Mouse (Mus musculus) liver, embryonic 13.5 days (tissue): ENCODE results near the gene Svs1. TPM values are rescaled to one million over a fixed set of nuclear protein-coding genes. Genes with fewer than 3 reads are reported as not detected.
A peak's percentile ranks its signal among the peaks of the same experiment; 100 is the strongest.

ENCODE experiments used
- ATAC-seq: fragments of 200-750 bp; cut with Nextera tagmentation; 2 replicates; pipeline ENCODE4 v1.8.0; 2017; ENCODE audit warnings: low read depth, mild to moderate bottlenecking, moderate number of reproducible peaks, moderate library complexity
- DNase-seq: peaks from one replicate; pipeline ENCODE4 v3.0.0; 2022
- H3K27ac ChIP-seq: fragments of 300-500 bp; sonication (generic); 2 replicates; pipeline ENCODE4 v1.5.1; 2015; ENCODE audit warnings: moderate library complexity, mild to moderate bottlenecking, inconsistent platforms
- H3K27me3 ChIP-seq: fragments of 300-500 bp; sonication (generic); 2 replicates; pipeline ENCODE4 v1.6.1; 2015; ENCODE audit warnings: mild to moderate bottlenecking, inconsistent platforms
- H3K36me3 ChIP-seq: fragments of 300-500 bp; sonication (generic); 2 replicates; pipeline ENCODE4 v1.6.1; 2015; ENCODE audit warnings: mild to moderate bottlenecking, inconsistent platforms
- H3K4me1 ChIP-seq: fragments of 300-500 bp; sonication (generic); replicated peaks from 2 replicates; pipeline ENCODE4 v1.6.1; 2015; ENCODE audit warnings: inconsistent platforms
- H3K4me2 ChIP-seq: fragments of 300-500 bp; sonication (generic); 2 replicates; pipeline ENCODE4 v1.6.1; 2015; ENCODE audit warnings: inconsistent platforms, mild to moderate bottlenecking, moderate library complexity
- H3K4me3 ChIP-seq: fragments of 300-500 bp; sonication (generic); replicated peaks from 2 replicates; pipeline ENCODE4 v1.5.1; 2015; ENCODE audit warnings: mild to moderate bottlenecking, inconsistent platforms
- H3K9ac ChIP-seq: fragments of 300-500 bp; sonication (generic); 2 replicates; pipeline ENCODE4 v1.6.1; 2015; ENCODE audit warnings: mild to moderate bottlenecking, inconsistent platforms
- H3K9me3 ChIP-seq: fragments of 300-500 bp; sonication (generic); replicated peaks from 2 replicates; pipeline ENCODE4 v1.6.1; 2016; ENCODE audit warnings: inconsistent platforms
- WGBS: fragments of 180-500 bp; shearing (Covaris S2); methylation state at CpG from one replicate; pipeline ENCODE4 v1.1.7; 2015; ENCODE audit not compliant: insufficient replicate concordance; 5-methylcytosine and 5-hydroxymethylcytosine counted together
- polyA plus RNA-seq: library from polyadenylated mRNA; unstranded; fragments of >200 nt; fragmentation: Nextera tagmentation; extraction: Ambion mirVana; gene quantifications from 2 replicates; pipeline ENCODE4 v1.2.1, GENCODE M21; 2015

The Svs1 gene
- polyA plus RNA-seq, 1 experiment from 2014 or later, result not detected

DNA sequence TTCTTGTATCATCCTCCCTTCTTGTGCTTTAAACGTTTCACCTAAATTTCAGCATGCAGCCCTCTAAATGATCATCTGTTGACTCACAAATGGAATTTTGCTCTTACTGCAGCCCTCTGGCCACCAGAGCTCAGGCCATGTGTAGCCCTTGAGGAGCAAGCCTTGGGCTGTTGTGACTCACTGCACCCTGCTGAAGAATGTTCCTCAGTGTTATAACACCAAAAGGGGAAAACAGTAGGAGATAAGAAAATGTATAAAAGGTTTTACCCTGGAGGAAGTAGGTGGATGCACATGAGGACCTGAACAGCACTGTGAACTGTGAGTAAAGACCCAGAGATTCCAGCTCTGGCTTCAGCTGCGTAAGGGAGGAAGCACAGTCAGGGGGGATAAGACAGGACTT lies 12.0 kb upstream of the Svs1 start, which contains the start of gene Doxl2:
TSS of gene Doxl2 (plus strand) at position 301 of the 400 bp plus-strand sequence.
- no peak for ATAC-seq
- Histone ChIP-seq H3K27me3 (no peaks in the 10 kb centered on the region), H3K27ac (no peak within 1 kb of the TSS), H3K4me1 (no peaks in the 10 kb centered on the region), H3K36me3 (no peaks in the 10 kb centered on the region), H3K4me3 (no peak within 1 kb of the TSS), H3K9me3 (no peaks in the 10 kb centered on the region), H3K4me2 (no peak within 1 kb of the TSS), H3K9ac (no peak within 1 kb of the TSS)
- no peak for DNase-seq
- WGBS, result 66% methylated on average over 2 of the region's 2 CpGs

DNA sequence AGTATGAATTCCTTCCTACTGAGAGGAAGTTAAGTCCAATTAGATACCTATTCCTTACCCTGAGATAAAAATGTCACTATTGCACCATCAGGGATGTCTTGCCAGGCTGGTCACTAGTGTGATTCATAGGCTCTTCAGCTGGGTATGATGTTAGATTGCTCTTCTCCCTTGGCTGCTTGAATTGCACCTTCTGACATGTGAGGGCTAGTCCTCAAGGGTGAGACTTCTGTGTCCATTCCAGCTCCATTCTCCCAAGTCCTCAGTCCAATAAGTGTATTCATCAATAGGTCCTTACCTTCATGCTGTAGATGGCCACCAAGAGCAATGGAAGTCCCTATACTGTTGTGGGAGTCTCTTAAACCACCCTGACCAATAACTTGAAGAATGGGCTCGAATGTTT lies 7.0 kb upstream of the Svs1 start:
- no peaks in the 10 kb centered on the region for H3K4me1 ChIP-seq
- no peaks in the 10 kb centered on the region for H3K9me3 ChIP-seq
- DNase-seq, result no peak
- H3K36me3 ChIP-seq, result no peaks in the 10 kb centered on the region
- WGBS, result 28% methylated on average over 1 of the region's 1 CpGs
- no peak overlapping the region for H3K4me3 ChIP-seq
- H3K27me3 ChIP-seq, result no peaks in the 10 kb centered on the region
- H3K4me2 ChIP-seq, result no peak overlapping the region
- H3K27ac ChIP-seq, result no peak overlapping the region
- no peak overlapping the region for H3K9ac ChIP-seq
- no peak for ATAC-seq

- Histone ChIP-seq H3K4me3 (no peak overlapping the region), H3K9me3 (no peaks in the 10 kb centered on the region), H3K27ac (no peak overlapping the region), H3K4me1 (no peaks in the 10 kb centered on the region), H3K36me3 (no peaks in the 10 kb centered on the region), H3K27me3 (no peaks in the 10 kb centered on the region), H3K4me2 (no peak overlapping the region), H3K9ac (no peak overlapping the region)
- ATAC-seq, result no peak
- DNase-seq, result no peak
- WGBS, result 39% methylated on average over 3 of the region's 3 CpGs
Measured at GRCm38 (mm10) chr6:48982305-48982704, 4.4 kb upstream of the Svs1 start.

- Histone ChIP-seq H3K9me3 (no peaks in the 10 kb centered on the region), H3K4me3 (no peak overlapping the region), H3K36me3 (no peaks in the 10 kb centered on the region), H3K4me1 (no peaks in the 10 kb centered on the region), H3K27ac (no peak overlapping the region), H3K9ac (no peak overlapping the region), H3K4me2 (no peak overlapping the region), H3K27me3 (no peaks in the 10 kb centered on the region)
- no peak for DNase-seq
- WGBS, result 64% methylated on average over 5 of the region's 5 CpGs
- ATAC-seq, result no peak
Measured at GRCm38 (mm10) chr6:48989971-48990370, 3.3 kb downstream of the Svs1 start.

DNA sequence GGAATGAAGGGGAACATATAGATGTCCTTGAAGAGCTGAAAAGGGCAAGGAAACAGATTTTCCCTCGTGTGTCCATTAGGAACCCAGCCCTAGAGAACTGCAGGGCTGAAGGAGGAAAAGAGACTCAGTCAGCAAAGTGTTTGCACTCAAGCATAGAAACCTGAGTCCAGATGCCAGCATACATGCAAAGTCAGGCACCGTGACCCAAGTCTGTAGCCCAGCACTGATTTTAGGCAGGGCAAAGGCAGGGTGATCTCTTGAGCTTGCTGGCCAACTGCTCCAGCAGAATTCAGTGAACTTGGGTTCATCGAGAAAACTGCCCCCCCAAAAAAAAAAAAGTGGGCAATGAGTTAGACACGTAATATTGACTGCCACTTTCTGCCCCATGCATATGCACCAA lies 5.3 kb downstream of the Svs1 start:
- no peaks in the 10 kb centered on the region for H3K4me1 ChIP-seq
- no peaks in the 10 kb centered on the region for H3K9me3 ChIP-seq
- no peak overlapping the region for H3K9ac ChIP-seq
- H3K4me2 ChIP-seq, result no peak overlapping the region
- no peak overlapping the region for H3K27ac ChIP-seq
- ATAC-seq, result no peak
- no peak for DNase-seq
- H3K27me3 ChIP-seq, result no peaks in the 10 kb centered on the region
- H3K36me3 ChIP-seq, result no peaks in the 10 kb centered on the region
- no peak overlapping the region for H3K4me3 ChIP-seq
- 54% methylated on average over 4 of the region's 4 CpGs for WGBS

- DNase-seq (no peak), ATAC-seq (no peak)
- H3K9ac ChIP-seq, result no peak overlapping the region
- 54% methylated on average over 6 of the region's 6 CpGs for WGBS
- H3K36me3 ChIP-seq, result no peaks in the 10 kb centered on the region
- no peaks in the 10 kb centered on the region for H3K27me3 ChIP-seq
- H3K27ac ChIP-seq, result no peak overlapping the region
- H3K9me3 ChIP-seq, result no peaks in the 10 kb centered on the region
- H3K4me3 ChIP-seq, result no peak overlapping the region
- H3K4me2 ChIP-seq, result no peak overlapping the region
- no peaks in the 10 kb centered on the region for H3K4me1 ChIP-seq
Measured at GRCm38 (mm10) chr6:48998186-48998585, 11.5 kb downstream of the Svs1 start.

- H3K4me3 ChIP-seq, result no peak overlapping the region
- DNase-seq, result no peak
- no peak overlapping the region for H3K9ac ChIP-seq
Measured at GRCm38 (mm10) chr6:48998796-48999195, 12.1 kb downstream of the Svs1 start.

GRCm38 (mm10) chr6:49003381-49003780 lies 16.7 kb downstream of the Svs1 start:
- no peak for DNase-seq
- H3K4me2 ChIP-seq, result no peak overlapping the region
- H3K9ac ChIP-seq, result no peak overlapping the region
- no peak overlapping the region for H3K4me3 ChIP-seq
- WGBS, result 48% methylated on average over 4 of the region's 4 CpGs
- no peak overlapping the region for H3K27ac ChIP-seq
- no peaks in the 10 kb centered on the region for H3K27me3 ChIP-seq
- H3K4me1 ChIP-seq, result peaks cover under 1% of the 10 kb centered on the region; the same call in 1 of the 2 replicates
- H3K36me3 ChIP-seq, result no peaks in the 10 kb centered on the region
- no peak for ATAC-seq
- no peaks in the 10 kb centered on the region for H3K9me3 ChIP-seq

More at GRCm38 (mm10) chr6:48998796-48999195, 12.1 kb downstream of the Svs1 start:
- 62% methylated on average over 4 of the region's 4 CpGs for WGBS
- H3K4me2 ChIP-seq, result no peak overlapping the region
- H3K36me3 ChIP-seq, result no peaks in the 10 kb centered on the region
- H3K9me3 ChIP-seq, result no peaks in the 10 kb centered on the region
- ATAC-seq, result no peak
- no peaks in the 10 kb centered on the region for H3K27me3 ChIP-seq
- no peak overlapping the region for H3K27ac ChIP-seq
- H3K4me1 ChIP-seq, result no peaks in the 10 kb centered on the region

DNA sequence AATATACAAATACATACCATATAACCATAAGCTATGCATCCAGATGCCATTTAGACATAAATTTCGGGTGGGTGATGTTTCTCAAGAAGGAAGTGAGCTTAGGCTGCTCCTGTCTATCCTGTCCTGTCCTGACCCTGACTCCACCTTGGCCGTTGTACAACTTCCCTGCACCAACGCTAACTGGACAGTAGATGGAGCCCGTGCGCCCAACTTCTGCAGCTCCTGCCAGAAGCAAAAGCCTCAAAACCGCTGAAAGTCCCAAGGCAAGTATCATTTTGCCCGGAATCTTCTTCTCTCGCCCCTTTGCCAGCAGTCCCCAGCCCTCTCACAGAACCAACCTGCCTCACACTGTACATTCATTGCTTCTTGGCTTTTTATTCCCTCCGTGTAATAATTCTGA lies 21.3 kb downstream of the Svs1 start:
- peak overlapping the region; percentile 48 for H3K4me2 ChIP-seq
- H3K36me3 ChIP-seq, result no peaks in the 10 kb centered on the region
- ATAC-seq (no peak), DNase-seq (peak; percentile 41)
- 0 out of 2 replicates have a peak overlapping the region, but pooled peaks have one; percentile 21 for H3K4me3 ChIP-seq
- H3K4me1 ChIP-seq, result peaks cover 6% of the 10 kb centered on the region; the same call in 1 of the 2 replicates
- no peak overlapping the region for H3K27ac ChIP-seq
- H3K9ac ChIP-seq, result no peak overlapping the region
- WGBS, result 2% methylated on average over 9 of the region's 9 CpGs
- no peaks in the 10 kb centered on the region for H3K27me3 ChIP-seq
- H3K9me3 ChIP-seq, result 0 out of 2 replicates have a peak, but pooled peaks cover 3% of the 10 kb centered on the region

- Histone ChIP-seq H3K27me3 (no peaks in the 10 kb centered on the region), H3K4me3 (0 out of 2 replicates have a peak overlapping the region, but pooled peaks have one; percentile 21), H3K27ac (no peak overlapping the region), H3K36me3 (no peaks in the 10 kb centered on the region), H3K9ac (no peak overlapping the region), H3K4me1 (peaks cover 6% of the 10 kb centered on the region; the same call in 1 of the 2 replicates), H3K4me2 (peak overlapping the region; percentile 48), H3K9me3 (0 out of 2 replicates have a peak, but pooled peaks cover 3% of the 10 kb centered on the region)
- DNase-seq (no peak), ATAC-seq (no peak)
- 27% methylated on average over 13 of the region's 13 CpGs for WGBS
Measured at GRCm38 (mm10) chr6:49008420-49009160, 21.9 kb downstream of the Svs1 start.

DNA sequence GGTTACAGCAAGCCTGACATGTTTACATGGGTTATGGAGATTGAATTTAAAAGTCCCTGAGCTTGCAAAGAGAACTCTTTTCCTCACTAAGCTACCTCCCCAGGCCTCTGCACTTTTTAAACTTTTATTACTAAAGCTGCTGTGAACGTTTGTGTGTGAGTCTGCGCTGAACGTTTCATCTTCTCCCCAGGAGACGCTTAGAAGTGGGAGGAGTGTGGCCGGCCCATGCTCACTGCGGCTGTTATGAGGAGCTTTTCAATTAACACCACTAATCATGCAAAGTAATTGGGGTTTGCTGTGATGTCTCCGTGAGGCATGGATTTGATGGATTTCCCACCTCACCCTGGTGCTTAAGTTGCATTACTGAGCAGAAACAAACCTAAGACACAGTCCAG lies 22.5 kb downstream of the Svs1 start:
- Histone ChIP-seq H3K4me2 (no peak overlapping the region), H3K4me1 (peaks cover 6% of the 10 kb centered on the region; the same call in 1 of the 2 replicates), H3K27ac (no peak overlapping the region), H3K36me3 (no peaks in the 10 kb centered on the region), H3K9me3 (0 out of 2 replicates have a peak, but pooled peaks cover 3% of the 10 kb centered on the region), H3K4me3 (no peak overlapping the region), H3K27me3 (no peaks in the 10 kb centered on the region), H3K9ac (no peak overlapping the region)
- DNase-seq (no peak), ATAC-seq (no peak)
- 46% methylated on average over 7 of the region's 7 CpGs for WGBS

DNA sequence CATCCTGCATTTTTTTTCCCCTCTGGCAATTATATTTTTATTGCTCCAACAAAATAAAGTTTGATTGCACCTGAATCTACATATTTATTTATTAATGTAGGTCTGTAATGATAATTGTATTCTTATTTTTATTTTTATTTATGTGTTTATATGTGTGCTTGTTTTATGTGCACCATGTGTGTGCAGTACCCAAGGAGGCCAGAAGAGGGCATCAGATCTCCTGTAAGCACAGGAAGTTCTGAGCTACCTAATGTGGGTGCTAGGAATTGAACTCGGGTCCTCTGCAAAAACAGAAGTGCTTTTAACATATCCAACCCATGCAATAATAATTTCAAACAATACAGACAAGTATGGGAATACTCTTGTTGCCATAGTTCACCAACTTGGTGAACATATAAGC lies 23.0 kb downstream of the Svs1 start:
- Histone ChIP-seq H3K27me3 (no peaks in the 10 kb centered on the region), H3K9ac (no peak overlapping the region), H3K4me2 (no peak overlapping the region), H3K36me3 (no peaks in the 10 kb centered on the region), H3K4me3 (no peak overlapping the region), H3K27ac (no peak overlapping the region), H3K9me3 (0 out of 2 replicates have a peak, but pooled peaks cover 3% of the 10 kb centered on the region), H3K4me1 (peaks cover 6% of the 10 kb centered on the region; the same call in 1 of the 2 replicates)
- 62% methylated on average over 1 of the region's 1 CpGs for WGBS
- DNase-seq (no peak), ATAC-seq (no peak)
